32 mouse cellular contexts compared by ENCODE assay signal in the genomic region with DNA sequence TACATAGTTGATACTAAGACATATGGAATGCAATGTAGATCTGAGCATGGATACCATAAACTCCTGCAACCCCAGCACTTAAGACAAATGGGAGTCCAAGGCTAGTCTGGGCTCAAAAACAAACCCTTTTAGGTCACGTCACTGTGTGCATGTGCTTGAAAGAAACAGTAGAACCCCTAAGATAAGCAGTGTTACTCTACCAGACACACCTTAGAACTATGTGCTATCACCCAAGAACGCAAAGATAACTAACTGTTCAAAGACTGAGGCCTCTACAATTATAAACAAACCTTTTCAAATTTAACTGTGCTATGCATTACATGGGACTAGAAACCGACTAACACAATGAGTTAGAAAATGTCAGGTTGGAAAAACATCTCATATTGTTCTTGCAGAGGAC. TPM values are rescaled to one million over a fixed set of nuclear protein-coding genes. Genes with fewer than 3 reads are reported as not detected.
DNase-seq lines count a peak whose midpoint lies in the region; ATAC-seq and TF ChIP-seq lines count a peak whose summit lies in the region.
"Had no signal": no experiment of that assay in that cellular context is flagged by ENCODE, and none has a peak within 500 bp of the region (broad histone marks: within the 10 kb centered on the region; RNA-seq: fewer than 3 reads in every experiment).

No protein-coding gene starts in this region.

- no peaks in the 10 kb centered on the region for H3K9me3 ChIP-seq in liver, embryonic 11.5 days (ENCODE audit: control insufficient read depth, low read length)
- no peaks in the 10 kb centered on the region for H3K9me3 ChIP-seq in liver, postnatal 0 days (ENCODE audit: low read length)
- H3K9me3 ChIP-seq in liver, embryonic 15.5 days (replicated peaks) = no peaks in the 10 kb centered on the region
- peaks cover 3% of the 10 kb centered on the region; the same call in 1 of the 2 replicates for H3K9me3 ChIP-seq in forebrain, embryonic 10.5 days
- H3K9me3 ChIP-seq: G1E; heart, embryonic 10.5 days; hindbrain, embryonic 12.5 days; hindbrain, embryonic 15.5 days had no signal

- DNase-seq in liver, embryonic 11.5 days (ENCODE audit: low spot score) = no peak
- DNase-seq in liver, postnatal 0 days = no peak
- peak; percentile 34 for DNase-seq in c-Kit-positive CD71-positive TER-119-negative erythroid progenitor cells, embryonic 14.5 days (ENCODE audit: low read depth)
- DNase-seq in retina, embryonic 14.5 days (ENCODE audit: low spot score) = no peak
- no peak for DNase-seq in forebrain, embryonic 10.5 days (ENCODE audit: extremely low spot score, low spot score)
- no peak for DNase-seq in spleen, adult 12 weeks (ENCODE audit: low spot score)
- DNase-seq: adrenal gland, adult 2 months; adrenal gland, postnatal 14 days; cerebellum, adult 11-12 months; cerebellum, adult 9-10 months; cerebellum, postnatal 14 days; forebrain, postnatal 0 days; gastrocnemius, adult 2 months; gastrocnemius, postnatal 14 days; heart, adult 18-20 months; heart, postnatal 14 days had no signal

- H3K4me1 ChIP-seq in liver, embryonic 11.5 days (replicated peaks; ENCODE audit: control insufficient read depth, insufficient read depth, low read length) = 0 out of 2 replicates have a peak, but pooled peaks cover 4% of the 10 kb centered on the region
- no peaks in the 10 kb centered on the region for H3K4me1 ChIP-seq in liver, postnatal 0 days (ENCODE audit: insufficient read depth)
- H3K4me1 ChIP-seq in liver, embryonic 15.5 days (replicated peaks) = peaks cover 30% of the 10 kb centered on the region
- no peaks in the 10 kb centered on the region for H3K4me1 ChIP-seq in forebrain, embryonic 10.5 days
- H3K4me1 ChIP-seq: heart, embryonic 10.5 days; heart, embryonic 13.5 days; hindbrain, embryonic 12.5 days; hindbrain, embryonic 15.5 days had no signal

- H3K27ac ChIP-seq in liver, embryonic 11.5 days (ENCODE audit: low read depth, low read length) = no peak overlapping the region
- no peak overlapping the region for H3K27ac ChIP-seq in liver, postnatal 0 days (ENCODE audit: low read depth)
- H3K27ac ChIP-seq in liver, embryonic 15.5 days (replicated peaks) = no peak overlapping the region
- no peak overlapping the region for H3K27ac ChIP-seq in forebrain, embryonic 10.5 days
- H3K27ac ChIP-seq: gastrocnemius, adult 2 months; heart, embryonic 10.5 days; heart, embryonic 13.5 days; hindbrain, embryonic 12.5 days; hindbrain, embryonic 15.5 days had no signal

- no peak overlapping the region for H3K9ac ChIP-seq in liver, embryonic 11.5 days (ENCODE audit: low read depth, low read length)
- H3K9ac ChIP-seq in liver, postnatal 0 days (replicated peaks) = no peak overlapping the region
- H3K9ac ChIP-seq in liver, embryonic 15.5 days = no peak overlapping the region
- H3K9ac ChIP-seq: forebrain, postnatal 0 days; heart, embryonic 13.5 days; hindbrain, embryonic 12.5 days; hindbrain, embryonic 15.5 days had no signal

- H3K36me3 ChIP-seq in liver, embryonic 11.5 days (ENCODE audit: control insufficient read depth, insufficient read depth, low read length) = peaks cover 12% of the 10 kb centered on the region; the same call in 1 of the 2 replicates
- H3K36me3 ChIP-seq in liver, postnatal 0 days (replicated peaks; ENCODE audit: insufficient read depth, low read length) = peaks cover 45% of the 10 kb centered on the region
- H3K36me3 ChIP-seq in liver, embryonic 15.5 days (replicated peaks) = peaks cover 67% of the 10 kb centered on the region
- peaks cover 95% of the 10 kb centered on the region for H3K36me3 ChIP-seq in forebrain, embryonic 10.5 days (replicated peaks)

- TF ChIP-seq CTCF in liver, postnatal 0 days (IDR thresholded peaks at IDR 0.05; ENCODE audit: low read depth) = no peak

- TF ChIP-seq EP300 in liver, postnatal 0 days (IDR thresholded peaks at IDR 0.05; ENCODE audit: low read depth) = no peak

- 71% methylated on average over 3 of the region's 3 CpGs for WGBS in liver, embryonic 11.5 days
- WGBS in liver, postnatal 0 days (ENCODE audit: insufficient replicate concordance) = 61% methylated on average over 3 of the region's 3 CpGs
- WGBS in liver, embryonic 15.5 days (ENCODE audit: insufficient replicate concordance) = 37% methylated on average over 3 of the region's 3 CpGs
- 93% methylated on average over 3 of the region's 3 CpGs for WGBS in forebrain, embryonic 10.5 days

- no peak overlapping the region for H3K4me2 ChIP-seq in liver, embryonic 11.5 days
- no peak overlapping the region for H3K4me2 ChIP-seq in liver, postnatal 0 days (ENCODE audit: low read depth, low read length)
- no peak overlapping the region for H3K4me2 ChIP-seq in liver, embryonic 15.5 days
- H3K4me2 ChIP-seq: heart, embryonic 13.5 days; hindbrain, embryonic 12.5 days; hindbrain, embryonic 15.5 days had no signal

- no peaks in the 10 kb centered on the region for H3K27me3 ChIP-seq in liver, embryonic 11.5 days (replicated peaks; ENCODE audit: control insufficient read depth, insufficient read depth, low read length)
- no peaks in the 10 kb centered on the region for H3K27me3 ChIP-seq in liver, postnatal 0 days (ENCODE audit: insufficient read depth, low read length)
- no peaks in the 10 kb centered on the region for H3K27me3 ChIP-seq in liver, embryonic 15.5 days
- no peaks in the 10 kb centered on the region for H3K27me3 ChIP-seq in forebrain, embryonic 10.5 days (ENCODE audit: poor library complexity, severe bottlenecking)
- H3K27me3 ChIP-seq: heart, embryonic 13.5 days; hindbrain, embryonic 12.5 days; hindbrain, embryonic 15.5 days had no signal

- H3K4me3 ChIP-seq in liver, embryonic 11.5 days (ENCODE audit: low read depth, low read length) = no peak overlapping the region
- no peak overlapping the region for H3K4me3 ChIP-seq in liver, postnatal 0 days (ENCODE audit: low read depth, low read length)
- H3K4me3 ChIP-seq in liver, embryonic 15.5 days (replicated peaks) = no peak overlapping the region
- H3K4me3 ChIP-seq in forebrain, embryonic 10.5 days = no peak overlapping the region
- H3K4me3 ChIP-seq: gastrocnemius, adult 2 months; heart, embryonic 10.5 days; heart, embryonic 13.5 days; hindbrain, embryonic 12.5 days; hindbrain, embryonic 15.5 days had no signal

- ATAC-seq in liver, embryonic 11.5 days (replicated peaks; ENCODE audit: low FRiP score) = peak; percentile 65
- ATAC-seq in liver, postnatal 0 days = no peak
- ATAC-seq in liver, embryonic 15.5 days (ENCODE audit: insufficient read depth) = 0 out of 2 replicates have a peak, but pooled peaks have one; percentile 37
- peak; percentile 76 for ATAC-seq in megakaryocyte-erythroid progenitor cell, adult 5-6 weeks (replicated peaks; ENCODE audit: low FRiP score, low TSS enrichment, poor library complexity, severe bottlenecking)
- ATAC-seq: forebrain, embryonic 14.5 days; forebrain, postnatal 0 days had no signal

RNA-seq across cellular contexts. Expression of gene Sp3, which starts 27.3 kb away (rescaled TPM):
- polyA plus RNA-seq in liver, embryonic 11.5 days (2014; fragmentation: Nextera tagmentation; extraction: Ambion mirVana) = 49.6 and 50.6 TPM in 2 replicates
- polyA plus RNA-seq in liver, postnatal 0 days (2015; fragmentation: Nextera tagmentation; extraction: Ambion mirVana) = 20.5 and 21.8 TPM in 2 replicates
- 33.3 and 33.6 TPM in 2 replicates for polyA plus RNA-seq in liver, embryonic 15.5 days (2015; fragmentation: Nextera tagmentation; extraction: Ambion mirVana)
- total RNA-seq in megakaryocyte-erythroid progenitor cell, adult 5-6 weeks (2014; fragmentation: Nextera tagmentation) = 72.7 and 84.4 TPM in 2 replicates
- total RNA-seq in megakaryocyte-erythroid progenitor cell, adult 5-6 weeks (2017) = 101 and 111 TPM in 2 replicates
- polyA plus RNA-seq in forebrain, embryonic 10.5 days (2016; fragmentation: Nextera tagmentation; extraction: Ambion mirVana) = 46.4 and 47.5 TPM in 2 replicates

RNA-seq across cellular contexts. Expression of gene Gm11084, which starts 33.5 kb away (rescaled TPM):
- not detected in 2 replicates for polyA plus RNA-seq in liver, embryonic 11.5 days (2014; fragmentation: Nextera tagmentation; extraction: Ambion mirVana)
- not detected in 2 replicates for polyA plus RNA-seq in liver, postnatal 0 days (2015; fragmentation: Nextera tagmentation; extraction: Ambion mirVana)
- not detected in 2 replicates for polyA plus RNA-seq in liver, embryonic 15.5 days (2015; fragmentation: Nextera tagmentation; extraction: Ambion mirVana)
- total RNA-seq in megakaryocyte-erythroid progenitor cell, adult 5-6 weeks (2014; fragmentation: Nextera tagmentation) = not detected in 2 replicates
- total RNA-seq in megakaryocyte-erythroid progenitor cell, adult 5-6 weeks (2017) = not detected in 2 replicates
- polyA plus RNA-seq in forebrain, embryonic 10.5 days (2016; fragmentation: Nextera tagmentation; extraction: Ambion mirVana) = not detected in 2 replicates
- total RNA-seq: adrenal gland, adult 2 months; adrenal gland, postnatal 14 days; adrenal gland, postnatal 4 days; forebrain, postnatal 0 days; G1E; gastrocnemius, adult 2 months; gastrocnemius, postnatal 14 days; heart, adult 18-20 months; heart, postnatal 14 days; hematopoietic stem cell, adult 5-6 weeks had no signal
- polyA plus RNA-seq: adrenal gland, adult 2 months; embryonic facial prominence, embryonic 11.5 days; embryonic facial prominence, embryonic 14.5 days; forebrain, embryonic 11.5 days; forebrain, embryonic 14.5 days; forebrain, postnatal 0 days; frontal cortex, adult 2 months; G1E; gonadal fat pad, adult 2 months; heart, embryonic 10.5 days; heart, embryonic 13.5 days; heart, embryonic 16.5 days; hindbrain, embryonic 12.5 days; hindbrain, embryonic 15.5 days had no signal
